Mouse (Mus musculus): ENCODE data around the gene Cntnap1.
A peak's percentile ranks its signal among the peaks of the same experiment; 100 is the strongest.

The Cntnap1 gene

GRCm38 (mm10) chr11:101170811-101171610 lies 688 bp downstream of the Cntnap1 start, which contains the start of gene Plekhh3:
TSS of gene Plekhh3 (minus strand) at chr11:101171351.
- peak; percentile 97 for DNase-seq (ENCODE audit: low spot score)

GRCm38 (mm10) chr11:101171721-101172433 lies 1.6 kb downstream of the Cntnap1 start:
- DNase-seq (ENCODE audit: low spot score): peak; percentile 73

- no peak for DNase-seq (ENCODE audit: low spot score)
These were observed 2.1 kb downstream of the Cntnap1 start for GRCm38 (mm10) chr11:101172434-101172815.

GRCm38 (mm10) chr11:101173112-101173511 lies 2.8 kb downstream of the Cntnap1 start:
- DNase-seq (ENCODE audit: low spot score): no peak

- no peak for DNase-seq (ENCODE audit: low spot score)
These were observed 3.5 kb downstream of the Cntnap1 start for GRCm38 (mm10) chr11:101173631-101174388.

- DNase-seq (ENCODE audit: low spot score): no peak
These were observed 4.0 kb downstream of the Cntnap1 start for GRCm38 (mm10) chr11:101174389-101174745.

GRCm38 (mm10) chr11:101174851-101175628 lies 4.7 kb downstream of the Cntnap1 start, which contains the start of gene Ccr10:
TSS of gene Ccr10 (minus strand) at chr11:101175443.
- DNase-seq (ENCODE audit: low spot score): no peak

GRCm38 (mm10) chr11:101175636-101176116 lies 5.4 kb downstream of the Cntnap1 start:
- no peak for DNase-seq (ENCODE audit: low spot score)

GRCm38 (mm10) chr11:101176117-101176691 lies 5.9 kb downstream of the Cntnap1 start:
- no peak for DNase-seq (ENCODE audit: low spot score)

- DNase-seq (ENCODE audit: low spot score): peak; percentile 68
These were observed 6.8 kb downstream of the Cntnap1 start for GRCm38 (mm10) chr11:101176933-101177773.

GRCm38 (mm10) chr11:101178061-101179058 lies 8.0 kb downstream of the Cntnap1 start:
- no peak for DNase-seq (ENCODE audit: low spot score)

GRCm38 (mm10) chr11:101179306-101179705 lies 9.0 kb downstream of the Cntnap1 start:
- no peak for DNase-seq (ENCODE audit: low spot score)

GRCm38 (mm10) chr11:101180261-101180660 lies 9.9 kb downstream of the Cntnap1 start:
- DNase-seq (ENCODE audit: low spot score): no peak

- DNase-seq (ENCODE audit: low spot score): no peak
These were observed 10.8 kb downstream of the Cntnap1 start for GRCm38 (mm10) chr11:101180846-101181740.

- no peak for DNase-seq (ENCODE audit: low spot score)
These were observed 11.6 kb downstream of the Cntnap1 start for GRCm38 (mm10) chr11:101181961-101182360.

- no peak for DNase-seq (ENCODE audit: low spot score)
These were observed 12.6 kb downstream of the Cntnap1 start for GRCm38 (mm10) chr11:101182771-101183517.

- no peak for DNase-seq (ENCODE audit: low spot score)
These were observed 14.7 kb downstream of the Cntnap1 start for GRCm38 (mm10) chr11:101184984-101185383.
